Comparison of ENCODE assay signal across 8 mouse cellular contexts in genomic region chr5:138754303-138755120, GRCm38 (mm10). TPM values are rescaled to one million over a fixed set of nuclear protein-coding genes. Genes with fewer than 3 reads are reported as not detected.
DNase-seq lines count a peak whose midpoint lies in the region; ATAC-seq and TF ChIP-seq lines count a peak whose summit lies in the region.

TSS of gene Fam20c (plus strand) at chr5:138754514.

- H3K9ac ChIP-seq in hindbrain, embryonic 14.5 days: peak within 1 kb of the TSS; percentile 99

- peaks cover 19% of the 10 kb centered on the region for H3K36me3 ChIP-seq in hindbrain, embryonic 14.5 days (replicated peaks; ENCODE audit: control insufficient read depth, insufficient read depth)

- ATAC-seq in hindbrain, embryonic 14.5 days (ENCODE audit: low FRiP score): peak; percentile 83
- ATAC-seq in activated CD4-positive, CD25-positive, alpha-beta regulatory T cell, adult 4 months: no peak

- under 1% methylated on average over 84 of the region's 98 CpGs for WGBS in hindbrain, embryonic 14.5 days

- peak within 1 kb of the TSS; percentile 97 for H3K27ac ChIP-seq in gastrocnemius, adult 2 months
- peak within 1 kb of the TSS; percentile 99 for H3K27ac ChIP-seq in hindbrain, embryonic 14.5 days

- intact Hi-C loops in gastrocnemius, adult 2 months (cut with DNase I): no loop called here

- no peaks in the 10 kb centered on the region for H3K9me3 ChIP-seq in hindbrain, embryonic 14.5 days (ENCODE audit: control insufficient read depth, low read length)

- H3K4me3 ChIP-seq in gastrocnemius, adult 2 months: peak within 1 kb of the TSS; percentile 91
- H3K4me3 ChIP-seq in hindbrain, embryonic 14.5 days (replicated peaks; ENCODE audit: low read length): peak within 1 kb of the TSS; percentile 75

- H3K27me3 ChIP-seq in hindbrain, embryonic 14.5 days (ENCODE audit: control insufficient read depth, insufficient read depth, low read length): no peaks in the 10 kb centered on the region

- peak; percentile 21; the same call in 1 of the 2 replicates for TF ChIP-seq CTCF in gastrocnemius, adult 2 months (IDR thresholded peaks at IDR 0.05)

- H3K4me2 ChIP-seq in hindbrain, embryonic 14.5 days (replicated peaks): peak within 1 kb of the TSS; percentile 86

- peak; percentile 95 for DNase-seq in adrenal gland, adult 2 months
- DNase-seq in cerebellum, postnatal 4 days (ENCODE audit: low spot score in 2 of 2): peak; percentile 52 to 67
- DNase-seq in gastrocnemius, adult 2 months: peak; percentile 96
- peak; percentile 80 for DNase-seq in hindbrain, embryonic 14.5 days (ENCODE audit: low spot score)
- DNase-seq in layer of hippocampus, postnatal 36 days: peak; percentile 81 to 85
- peak; percentile 83 for DNase-seq in lung, postnatal 10 days
- peak; percentile 91 for DNase-seq in ovary, postnatal 36 days (ENCODE audit: low spot score)

- H3K4me1 ChIP-seq in hindbrain, embryonic 14.5 days (replicated peaks; ENCODE audit: control insufficient read depth, insufficient read depth, low read length): peaks cover 35% of the 10 kb centered on the region

RNA-seq across cellular contexts. Expression of gene Fam20c, which starts in this region (rescaled TPM):
- 10 to 100 TPM in 1 of 2 experiments, 1 to 10 TPM in 1; 8.4 to 20.5 TPM for total RNA-seq in adrenal gland, adult 2 months (2021)
- polyA plus RNA-seq in adrenal gland, adult 2 months (2012; rRNA removed): 37.7 and 39.7 TPM in 2 replicates
- 10 to 100 TPM; 16.8 to 21.3 TPM for total RNA-seq in gastrocnemius, adult 2 months (2021)
- 63.5 and 72.0 TPM in 2 replicates for polyA plus RNA-seq in hindbrain, embryonic 14.5 days (2014; fragmentation: Nextera tagmentation; extraction: Ambion mirVana)
- 10 to 100 TPM; 29.1 to 30.3 TPM for total RNA-seq in layer of hippocampus, postnatal 36 days (2021)
- not detected for polyA plus RNA-seq in activated CD4-positive, CD25-positive, alpha-beta regulatory T cell, adult 4 months (2017; shearing (Covaris generic))

Comparison
In these comparisons a context has a peak if more than half of its experiments do, and no peak if none do; other contexts are left out.
1. RNA of gene Fam20c (polyA plus RNA-seq): 63.5 to 72.0 TPM in hindbrain, embryonic 14.5 days and 37.7 to 39.7 TPM in adrenal gland, adult 2 months; not detected in activated CD4-positive, CD25-positive, alpha-beta regulatory T cell, adult 4 months; every median in the first group is over 10 times any median in the second.
2. Peak in every context shown above with its lines, with median percentiles within 50 percentile points of each other: DNase-seq.